In genomic region chr19:26747571-26748539, GRCm38 (mm10) we compare ENCODE assay signal across 8 mouse cellular contexts.
A peak's percentile ranks its signal among the peaks of the same experiment; 100 is the strongest.
DNase-seq lines count a peak whose midpoint lies in the region; ATAC-seq and TF ChIP-seq lines count a peak whose summit lies in the region.

No protein-coding gene starts in this region.

- H3K4me2 ChIP-seq in hindbrain, embryonic 16.5 days (ENCODE audit: low read length): peak overlapping the region; percentile 69

- H3K4me1 ChIP-seq in hindbrain, embryonic 16.5 days (ENCODE audit: control insufficient read depth, insufficient read depth, low read depth, low read length): peaks cover 12% of the 10 kb centered on the region

- no peaks in the 10 kb centered on the region for H3K36me3 ChIP-seq in hindbrain, embryonic 16.5 days (ENCODE audit: control insufficient read depth, insufficient read depth, low read length)
- no peaks in the 10 kb centered on the region for H3K36me3 ChIP-seq in macrophage (ENCODE audit: inconsistent target)

- under 1% methylated on average over 36 of the region's 36 CpGs for WGBS in hindbrain, embryonic 16.5 days
- 3% methylated on average over 30 of the region's 36 CpGs for WGBS in macrophage (ENCODE audit: missing documents)

- TF ChIP-seq CTCF in left cerebral cortex, adult 2 months (IDR thresholded peaks at IDR 0.05): peak; percentile 41

- no peaks in the 10 kb centered on the region for H3K9me3 ChIP-seq in hindbrain, embryonic 16.5 days (ENCODE audit: control insufficient read depth, low read length)

- H3K27ac ChIP-seq in hindbrain, embryonic 16.5 days (ENCODE audit: low read depth, low read length): peak overlapping the region; percentile 99
- H3K27ac ChIP-seq in left cerebral cortex, adult 2 months: peak overlapping the region; percentile 93
- peak overlapping the region; percentile 78 for H3K27ac ChIP-seq in macrophage

- peak; percentile 89 for ATAC-seq in hindbrain, embryonic 16.5 days
- no peak for ATAC-seq in erythroid progenitor cell, adult 5-6 weeks (replicated peaks; ENCODE audit: low FRiP score, poor library complexity, severe bottlenecking)

- DNase-seq in T-cell, adult 2 months (ENCODE audit: low spot score): peak; percentile 91
- peak; percentile 73 to 76 for DNase-seq in cerebellum, postnatal 10 days
- peak; percentile 73 to 79 for DNase-seq in frontal cortex, postnatal 36 days (ENCODE audit: low spot score in 2 of 2)
- peak; percentile 61 to 62 for DNase-seq in left cerebral cortex, adult 2 months (ENCODE audit: extremely low spot score in 1 of 2, low spot score in 2 of 2)
- DNase-seq in right cerebral cortex, postnatal 10 days (ENCODE audit: low spot score in 2 of 2): peak; percentile 82 to 91

- H3K4me3 ChIP-seq in hindbrain, embryonic 16.5 days (ENCODE audit: low read length): peak overlapping the region; percentile 56
- H3K4me3 ChIP-seq in left cerebral cortex, adult 2 months: peak overlapping the region; percentile 55
- H3K4me3 ChIP-seq in macrophage (ENCODE audit: inconsistent target): peak overlapping the region; percentile 67

- intact Hi-C loops in left cerebral cortex, adult 2 months (cut with DNase I): loop anchor here (1.0 to 10.0 kb wide), 5 partner anchors 97 to 679 kb away; partner anchors contain the start of genes Pum3 and Vldlr

- H3K79me2 ChIP-seq in macrophage (ENCODE audit: inconsistent target): peaks cover 12% of the 10 kb centered on the region; the same call in 1 of the 2 replicates

- H3K9ac ChIP-seq in hindbrain, embryonic 16.5 days (ENCODE audit: low read depth, low read length): peak overlapping the region; percentile 75

- H3K27me3 ChIP-seq in hindbrain, embryonic 16.5 days (replicated peaks; ENCODE audit: control insufficient read depth, insufficient read depth, low read length): no peaks in the 10 kb centered on the region
